Mouse (Mus musculus) liver, embryonic 14.5 days (tissue): ENCODE measurements around the gene Med10. TPM values are rescaled to one million over a fixed set of nuclear protein-coding genes. Genes with fewer than 3 reads are reported as not detected.

Experiments used
- ATAC-seq: fragments of 200-750 bp; cut with Nextera tagmentation; 2 replicates; pipeline ENCODE4 v1.8.0; 2017; ENCODE audit warnings: moderate number of reproducible peaks, mild to moderate bottlenecking, moderate library complexity; ENCODE audit not compliant: insufficient read depth
- DNase-seq, 3 experiments: peaks; one replicate each; pipeline ENCODE4 v3.0.0-alpha.2; 2012 to 2013; ENCODE audit warnings: low read depth in 3 of 3, low spot score in 3 of 3
- H3K27ac ChIP-seq: fragments of 300-500 bp; sonication (generic); 2 replicates; pipeline ENCODE4 v1.5.1; 2014; ENCODE audit warnings: moderate library complexity, mild to moderate bottlenecking, control low read depth, inconsistent platforms
- H3K27me3 ChIP-seq: fragments of 300-500 bp; sonication (generic); 2 replicates; pipeline ENCODE4 v1.6.1; 2014; ENCODE audit warnings: mild to moderate bottlenecking, low read length, moderate library complexity; ENCODE audit not compliant: control insufficient read depth, insufficient read depth
- H3K36me3 ChIP-seq: fragments of 300-500 bp; sonication (generic); replicated peaks from 2 replicates; pipeline ENCODE4 v1.6.1; 2014; ENCODE audit warnings: low read depth; ENCODE audit not compliant: control insufficient read depth, insufficient read depth
- H3K4me1 ChIP-seq, 2 experiments: fragments of 200-500 bp in 1 of 2; fragments of 300-500 bp in 1 of 2; sonication (generic) in 1 of 2; replicated peaks; 2 replicates each; pipeline ENCODE4 v1.6.1; 2012 to 2014; ENCODE audit warnings: antibody characterized with exemption in 1 of 2, inconsistent platforms in 1 of 2, low read length in 1 of 2; ENCODE audit not compliant: control insufficient read depth in 2 of 2, insufficient read depth in 2 of 2
- H3K4me2 ChIP-seq: fragments of 300-500 bp; sonication (generic); 2 replicates; pipeline ENCODE4 v1.6.1; 2014; ENCODE audit warnings: low read depth, mild to moderate bottlenecking, control low read depth, moderate library complexity
- H3K4me3 ChIP-seq, 2 experiments: fragments of 200-500 bp in 1 of 2; fragments of 300-500 bp in 1 of 2; sonication (generic) in 1 of 2; 2 replicates each; pipeline ENCODE4 v1.5.1; 2012 to 2014; ENCODE audit warnings: low read depth in 2 of 2, low read length in 2 of 2, mild to moderate bottlenecking in 2 of 2, control low read depth in 1 of 2, inconsistent platforms in 1 of 2, moderate library complexity in 1 of 2; ENCODE audit not compliant: insufficient read depth in 1 of 2
- H3K9ac ChIP-seq: fragments of 300-500 bp; sonication (generic); replicated peaks from 2 replicates; pipeline ENCODE4 v1.6.1; 2014; ENCODE audit warnings: mild to moderate bottlenecking, control low read depth, moderate library complexity
- H3K9me3 ChIP-seq: fragments of 300-500 bp; sonication (generic); 2 replicates; pipeline ENCODE4 v1.6.1; 2016; ENCODE audit warnings: low read length, mixed read lengths; ENCODE audit not compliant: control insufficient read depth
- CTCF ChIP-seq: IDR thresholded peaks from 2 replicates; pipeline ENCODE4 v1.5.1; 2016; ENCODE audit warnings: antibody characterized with exemption, low read depth, control low read depth
- EP300 ChIP-seq: IDR thresholded peaks from 2 replicates; pipeline ENCODE4 v1.6.1; 2016; ENCODE audit warnings: antibody characterized with exemption, low read depth
- WGBS: fragments of 180-500 bp; shearing (Covaris S2); extraction: QIAGEN DNeasy Blood & Tissue Kit; methylation state at CpG from one replicate; pipeline ENCODE4 v1.1.7; 2014; ENCODE audit not compliant: insufficient replicate concordance; 5-methylcytosine and 5-hydroxymethylcytosine counted together
- polyA plus RNA-seq, 2 experiments: library from polyadenylated mRNA; depleted of rRNA in 1 of 2; stranded (reverse) in 1 of 2; unstranded in 1 of 2; fragments of >200 nt; fragmentation: Nextera tagmentation in 1 of 2; extraction: Ambion mirVana in 1 of 2; gene quantifications; 2 replicates each; pipeline versions ENCODE4 v1.2.1 to v1.2.3; 2012 to 2014

The Med10 gene
- polyA plus RNA-seq, 2 experiments = 20.1 to 44.7 TPM

GRCm38 (mm10) chr13:69768152-69768551 is 34.0 kb upstream of the Med10 start:
- H3K9ac ChIP-seq = no peak overlapping the region
- H3K4me3 ChIP-seq = no peak overlapping the region
- WGBS = 62% methylated on average over 10 of the region's 10 CpGs
- H3K27me3 ChIP-seq = no peaks in the 10 kb centered on the region
- TF ChIP-seq EP300 (no peak), CTCF (no peak)
- no peak overlapping the region for H3K4me2 ChIP-seq
- no peak overlapping the region for H3K27ac ChIP-seq
- H3K36me3 ChIP-seq = no peaks in the 10 kb centered on the region
- no peaks in the 10 kb centered on the region for H3K9me3 ChIP-seq
- ATAC-seq (no peak), DNase-seq (no peak)
- no peaks in the 10 kb centered on the region for H3K4me1 ChIP-seq

DNA sequence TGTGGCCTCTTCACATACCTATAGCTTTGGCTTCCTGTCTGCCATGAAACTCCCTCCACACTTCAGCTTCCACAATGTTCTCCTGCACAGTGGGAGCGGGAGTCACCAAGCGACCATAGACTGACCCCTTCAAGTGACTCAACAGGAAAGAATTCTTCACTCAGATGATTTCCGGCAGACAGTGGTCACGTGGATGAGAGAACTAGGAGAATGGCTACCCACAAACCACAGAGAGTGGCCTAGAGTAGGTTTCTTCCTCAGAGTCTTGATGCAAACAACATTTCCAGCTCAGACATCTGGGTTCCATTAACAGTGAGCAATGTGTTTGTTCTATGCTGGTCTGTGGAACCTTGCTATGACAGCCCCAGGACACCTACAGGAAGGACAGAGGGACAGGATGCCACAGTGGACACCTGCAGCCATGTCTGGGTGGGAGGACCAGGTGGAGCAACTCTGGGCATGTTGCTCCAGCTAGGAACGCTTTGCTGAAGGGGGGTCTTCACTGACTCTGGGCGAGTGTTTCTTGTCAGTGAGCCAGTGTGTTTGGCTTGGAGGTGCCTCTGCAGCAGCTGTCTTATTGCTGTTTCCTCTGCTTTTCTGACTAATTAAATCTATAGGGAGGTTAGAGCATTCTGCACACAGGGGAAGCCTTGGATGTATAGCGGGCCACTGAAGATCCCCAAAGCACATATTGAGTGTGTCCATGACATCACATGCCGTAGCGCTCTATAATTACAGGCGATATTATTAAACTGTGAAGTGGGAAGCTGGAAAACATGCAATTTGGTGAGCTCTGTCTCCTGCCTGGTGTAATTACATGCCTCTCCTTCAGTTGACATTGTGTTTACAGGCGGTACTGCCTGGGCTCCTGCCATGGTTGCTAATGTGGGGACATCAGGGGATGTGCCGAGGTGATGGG is 31.4 kb upstream of the Med10 start:
- no peaks in the 10 kb centered on the region for H3K9me3 ChIP-seq
- H3K4me1 ChIP-seq = no peaks in the 10 kb centered on the region
- H3K27me3 ChIP-seq = no peaks in the 10 kb centered on the region
- ATAC-seq (no peak), DNase-seq (no peak)
- H3K36me3 ChIP-seq = no peaks in the 10 kb centered on the region
- no peak overlapping the region for H3K9ac ChIP-seq
- H3K4me2 ChIP-seq = no peak overlapping the region
- no peak overlapping the region for H3K4me3 ChIP-seq
- 56% methylated on average over 12 of the region's 12 CpGs for WGBS
- no peak overlapping the region for H3K27ac ChIP-seq
- no peak for TF ChIP-seq EP300
- TF ChIP-seq CTCF = no peak

- no peak for TF ChIP-seq CTCF
- TF ChIP-seq EP300 = no peak
- ATAC-seq = no peak
- WGBS = 64% methylated on average over 4 of the region's 4 CpGs
Observed at GRCm38 (mm10) chr13:69772358-69772757, 29.8 kb upstream of the Med10 start.

GRCm38 (mm10) chr13:69778221-69778620 is 24.0 kb upstream of the Med10 start:
- no peak for TF ChIP-seq CTCF
- TF ChIP-seq EP300 = no peak
- no peaks in the 10 kb centered on the region for H3K27me3 ChIP-seq
- 77% methylated on average over 19 of the region's 19 CpGs for WGBS
- no peak for ATAC-seq
- no peak overlapping the region for H3K27ac ChIP-seq
- H3K4me2 ChIP-seq = no peak overlapping the region
- H3K4me3 ChIP-seq = no peak overlapping the region
- H3K9ac ChIP-seq = no peak overlapping the region
- H3K4me1 ChIP-seq = no peaks in the 10 kb centered on the region
- H3K36me3 ChIP-seq = no peaks in the 10 kb centered on the region
- no peaks in the 10 kb centered on the region for H3K9me3 ChIP-seq
- no peak for DNase-seq

More at GRCm38 (mm10) chr13:69772358-69772757, 29.8 kb upstream of the Med10 start:
- H3K27me3 ChIP-seq = no peaks in the 10 kb centered on the region
- no peak overlapping the region for H3K4me3 ChIP-seq
- no peak overlapping the region for H3K27ac ChIP-seq
- no peak for DNase-seq
- no peaks in the 10 kb centered on the region for H3K4me1 ChIP-seq
- H3K36me3 ChIP-seq = no peaks in the 10 kb centered on the region
- H3K9ac ChIP-seq = no peak overlapping the region
- no peaks in the 10 kb centered on the region for H3K9me3 ChIP-seq
- H3K4me2 ChIP-seq = no peak overlapping the region

GRCm38 (mm10) chr13:69788704-69789103 is 13.5 kb upstream of the Med10 start:
- Histone ChIP-seq H3K4me2 (no peak overlapping the region), H3K4me3 (no peak overlapping the region), H3K4me1 (no peaks in the 10 kb centered on the region), H3K27ac (no peak overlapping the region), H3K9me3 (no peaks in the 10 kb centered on the region), H3K36me3 (no peaks in the 10 kb centered on the region), H3K27me3 (no peaks in the 10 kb centered on the region), H3K9ac (no peak overlapping the region)
- TF ChIP-seq CTCF = no peak
- no peak for TF ChIP-seq EP300
- ATAC-seq = no peak
- DNase-seq = no peak
- 21% methylated on average over 5 of the region's 5 CpGs for WGBS
